Mouse (Mus musculus) heart, embryonic 15.5 days (tissue): ENCODE measurements around the gene Hat1. TPM values are rescaled to one million over a fixed set of nuclear protein-coding genes. Genes with fewer than 3 reads are reported as not detected.

Experiments
- ATAC-seq: fragments of 200-750 bp; cut with Nextera tagmentation; replicated peaks from 2 replicates; pipeline ENCODE4 v1.8.0; 2017; ENCODE audit warnings: low read depth, moderate TSS enrichment; ENCODE audit not compliant: insufficient number of reproducible peaks, insufficient read depth, low FRiP score
- H3K27ac ChIP-seq: fragments of 300-500 bp; sonication (generic); 2 replicates; pipeline ENCODE4 v1.5.1; 2015; ENCODE audit warnings: mild to moderate bottlenecking, inconsistent platforms
- H3K27me3 ChIP-seq: fragments of 300-500 bp; sonication (generic); 2 replicates; pipeline ENCODE4 v1.6.1; 2015; ENCODE audit warnings: inconsistent platforms
- H3K36me3 ChIP-seq: fragments of 300-500 bp; sonication (generic); 2 replicates; pipeline ENCODE4 v1.6.1; 2015; ENCODE audit warnings: mild to moderate bottlenecking, inconsistent platforms
- H3K4me1 ChIP-seq: fragments of 300-500 bp; sonication (generic); replicated peaks from 2 replicates; pipeline ENCODE4 v1.6.1; 2015; ENCODE audit warnings: inconsistent platforms
- H3K4me2 ChIP-seq: fragments of 300-500 bp; sonication (generic); 2 replicates; pipeline ENCODE4 v1.6.1; 2015; ENCODE audit warnings: inconsistent platforms, mild to moderate bottlenecking, moderate library complexity
- H3K4me3 ChIP-seq: fragments of 300-500 bp; sonication (generic); 2 replicates; pipeline ENCODE4 v1.5.1; 2015; ENCODE audit warnings: mild to moderate bottlenecking, inconsistent platforms
- H3K9ac ChIP-seq: fragments of 300-500 bp; sonication (generic); 2 replicates; pipeline ENCODE4 v1.6.1; 2015; ENCODE audit warnings: mild to moderate bottlenecking, inconsistent platforms
- H3K9me3 ChIP-seq: fragments of 300-500 bp; sonication (generic); replicated peaks from 2 replicates; pipeline ENCODE4 v1.6.1; 2016; ENCODE audit warnings: inconsistent platforms
- WGBS: fragments of 180-500 bp; shearing (Covaris S2); methylation state at CpG from one replicate; pipeline ENCODE4 v1.1.7; 2015; ENCODE audit warnings: mixed read lengths; 5-methylcytosine and 5-hydroxymethylcytosine counted together
- polyA plus RNA-seq: library from polyadenylated mRNA; unstranded; fragments of >200 nt; fragmentation: Nextera tagmentation; extraction: Ambion mirVana; gene quantifications from 2 replicates; pipeline ENCODE4 v1.2.1, GENCODE M21; 2015

Hat1 gene
- polyA plus RNA-seq, 1 experiment from 2014 or later: 104 TPM

DNA sequence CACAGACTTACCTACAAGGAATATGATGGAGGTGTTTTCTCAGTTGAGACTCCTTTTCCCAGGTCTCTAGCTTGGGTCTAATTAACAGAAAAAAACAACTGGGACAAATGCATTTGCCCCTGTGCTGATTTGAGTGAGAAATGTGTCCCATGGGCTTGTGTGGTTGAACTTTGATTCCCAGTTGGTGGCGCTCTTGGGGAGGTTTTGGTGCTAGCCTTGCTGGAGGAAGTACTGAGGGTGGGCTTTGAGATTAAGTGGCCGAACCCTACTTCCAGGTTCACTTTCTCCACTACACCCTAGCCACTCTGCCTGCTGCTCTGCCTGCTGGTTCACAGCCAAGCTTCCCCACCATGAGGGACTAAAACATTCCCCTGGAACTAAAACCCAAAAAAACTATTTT is 60.8 kb downstream of the Hat1 start:
- Histone ChIP-seq H3K4me2 (no peak overlapping the region), H3K27me3 (peaks cover 31% of the 10 kb centered on the region), H3K9me3 (no peaks in the 10 kb centered on the region), H3K4me3 (no peak overlapping the region), H3K4me1 (no peaks in the 10 kb centered on the region; the same call in none of the 2 replicates), H3K9ac (no peak overlapping the region), H3K36me3 (no peaks in the 10 kb centered on the region), H3K27ac (no peak overlapping the region)
- ATAC-seq: no peak
- WGBS: 5% methylated on average over 2 of the region's 2 CpGs

DNA sequence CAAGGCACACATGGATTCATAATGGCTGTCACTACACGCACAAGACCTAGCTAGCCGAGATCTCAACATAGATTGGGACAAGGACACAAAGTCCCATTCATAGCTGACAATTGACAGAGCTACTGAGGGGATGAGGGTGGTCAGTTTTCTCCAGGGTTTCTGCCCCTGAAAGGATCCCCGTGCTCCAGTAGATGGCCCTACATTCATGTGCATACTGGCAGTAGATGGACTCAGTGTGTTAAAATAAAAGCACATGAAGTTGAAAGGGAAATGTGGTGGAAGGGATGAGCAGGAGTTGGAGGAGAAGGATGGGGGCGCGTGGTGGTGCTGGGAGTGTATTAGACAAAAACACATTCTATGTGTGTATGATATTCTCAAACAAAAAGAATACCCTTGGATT is 63.0 kb downstream of the Hat1 start:
- Histone ChIP-seq H3K4me2 (no peak overlapping the region), H3K36me3 (no peaks in the 10 kb centered on the region), H3K27ac (no peak overlapping the region), H3K27me3 (peaks cover 24% of the 10 kb centered on the region), H3K9me3 (no peaks in the 10 kb centered on the region), H3K9ac (no peak overlapping the region), H3K4me1 (no peaks in the 10 kb centered on the region; the same call in none of the 2 replicates), H3K4me3 (no peak overlapping the region)
- no peak for ATAC-seq
- WGBS: 56% methylated on average over 5 of the region's 5 CpGs

DNA sequence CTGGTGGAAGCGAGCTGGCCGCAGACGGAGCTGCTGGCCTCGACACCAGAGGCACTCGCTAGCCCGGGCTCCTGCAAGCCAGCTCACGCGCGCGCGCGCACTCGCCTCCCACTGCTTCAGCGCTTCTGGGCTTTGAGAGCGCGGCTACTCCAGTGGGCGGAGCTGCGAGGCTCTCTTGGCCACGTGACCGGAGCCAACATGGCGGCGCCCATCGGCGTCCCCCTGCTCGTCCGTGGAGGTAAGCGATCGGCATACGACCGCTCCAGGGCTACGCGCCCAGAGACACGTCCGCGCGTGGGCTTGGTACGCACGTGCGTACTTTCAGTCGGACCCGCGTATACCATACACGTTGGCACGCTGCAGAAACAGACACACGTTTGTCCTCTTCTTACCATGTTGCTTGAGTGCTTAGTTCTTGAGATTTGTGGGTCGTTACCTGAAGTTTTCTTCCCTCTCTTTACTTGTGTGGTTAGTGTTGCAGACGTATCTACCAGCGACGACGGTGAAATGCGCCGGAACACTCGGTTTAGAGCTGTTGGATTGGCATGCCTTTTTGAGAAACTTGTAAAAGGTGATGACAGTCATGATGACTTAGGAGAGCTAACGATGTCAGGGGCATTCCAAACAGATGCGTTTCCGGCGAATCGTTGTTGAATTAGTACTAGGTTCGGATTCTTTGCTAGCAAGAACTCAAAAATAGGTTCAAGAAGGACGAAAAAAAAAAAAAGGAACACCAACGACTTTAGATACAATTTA is 64.6 kb downstream of the Hat1 start, which contains the start of gene Metap1d:
TSS of gene Metap1d (plus strand) at position 116 of the 756 bp plus-strand sequence.
- peak within 1 kb of the TSS; percentile 63 for H3K9ac ChIP-seq
- H3K27me3 ChIP-seq: peaks cover 18% of the 10 kb centered on the region
- no peaks in the 10 kb centered on the region for H3K9me3 ChIP-seq
- ATAC-seq: peak; percentile 94
- under 1% methylated on average over 61 of the region's 61 CpGs for WGBS
- H3K36me3 ChIP-seq: no peaks in the 10 kb centered on the region
- H3K4me1 ChIP-seq: no peaks in the 10 kb centered on the region; the same call in none of the 2 replicates
- peak within 1 kb of the TSS; percentile 82 for H3K4me2 ChIP-seq
- peak within 1 kb of the TSS; percentile 51 for H3K27ac ChIP-seq
- H3K4me3 ChIP-seq: peak within 1 kb of the TSS; percentile 69

DNA sequence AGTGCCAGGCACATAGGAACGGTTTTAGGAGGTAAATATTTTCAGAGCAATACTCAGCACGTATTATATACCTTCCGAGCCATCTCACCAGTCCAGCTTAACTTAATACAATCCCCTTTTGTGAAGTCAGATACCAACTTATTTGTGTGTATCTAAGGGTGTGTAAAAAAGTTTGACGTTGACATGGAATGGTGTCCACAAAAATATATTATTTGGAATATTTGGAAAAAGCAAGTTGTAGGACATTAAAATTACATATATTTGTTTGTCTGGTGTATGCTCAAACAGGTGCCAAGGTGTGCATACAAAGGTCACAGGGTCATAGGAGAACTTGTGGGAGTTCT is 65.1 kb downstream of the Hat1 start:
- Histone ChIP-seq H3K9ac (peak overlapping the region; percentile 63; the same call in 1 of the 2 replicates), H3K27ac (no peak overlapping the region; the same call in 1 of the 2 replicates), H3K4me3 (peak overlapping the region; percentile 69), H3K27me3 (peaks cover 18% of the 10 kb centered on the region), H3K4me1 (no peaks in the 10 kb centered on the region; the same call in none of the 2 replicates), H3K4me2 (peak overlapping the region; percentile 82), H3K9me3 (no peaks in the 10 kb centered on the region), H3K36me3 (no peaks in the 10 kb centered on the region)
- 39% methylated on average over 4 of the region's 4 CpGs for WGBS
- no peak for ATAC-seq

DNA sequence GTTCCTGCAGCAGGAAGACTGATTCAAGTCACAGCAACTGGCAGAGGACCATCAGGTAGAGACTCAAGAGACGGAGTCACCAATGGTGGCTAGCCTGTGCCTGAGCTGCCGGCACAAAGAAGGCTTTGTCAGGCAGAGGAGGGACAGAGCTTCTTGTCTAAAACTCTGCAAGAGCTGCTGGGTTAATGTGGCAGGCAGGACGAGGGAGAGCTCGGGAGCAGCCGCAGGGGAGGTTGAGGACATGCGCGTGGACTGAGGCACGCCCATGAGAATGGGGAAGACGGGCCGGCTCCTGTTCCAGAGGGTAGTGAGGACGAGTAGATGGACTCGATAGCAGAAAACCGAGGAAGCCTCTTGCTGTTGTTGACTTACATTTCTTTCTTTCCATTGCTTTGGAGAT is 69.9 kb downstream of the Hat1 start:
- Histone ChIP-seq H3K27ac (no peak overlapping the region), H3K9me3 (no peaks in the 10 kb centered on the region), H3K4me2 (no peak overlapping the region), H3K4me3 (no peak overlapping the region), H3K4me1 (no peaks in the 10 kb centered on the region; the same call in 1 of the 2 replicates), H3K36me3 (no peaks in the 10 kb centered on the region), H3K27me3 (no peaks in the 10 kb centered on the region), H3K9ac (no peak overlapping the region)
- WGBS: 70% methylated on average over 13 of the region's 13 CpGs
- no peak for ATAC-seq

DNA sequence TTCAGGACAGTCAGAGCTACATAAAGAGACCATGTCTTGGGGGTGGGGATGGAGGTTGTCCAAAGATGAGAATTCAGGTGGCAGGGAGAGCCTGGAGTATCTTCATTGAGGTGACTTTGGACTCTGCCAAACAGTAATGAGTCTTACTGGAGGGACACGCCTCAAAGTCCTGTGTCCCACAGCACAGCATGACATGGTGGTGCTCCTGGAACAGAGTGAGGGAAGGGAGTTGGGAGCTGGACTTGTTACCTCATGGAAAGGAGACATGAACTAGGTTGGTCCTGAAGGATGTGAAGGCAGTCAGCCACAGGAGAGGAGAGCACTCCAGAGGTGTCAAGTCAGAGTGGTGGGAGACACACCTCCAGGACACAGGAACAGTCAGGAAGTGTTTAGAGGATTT is 70.9 kb downstream of the Hat1 start:
- Histone ChIP-seq H3K27me3 (no peaks in the 10 kb centered on the region), H3K4me2 (no peak overlapping the region), H3K27ac (no peak overlapping the region), H3K4me1 (no peaks in the 10 kb centered on the region), H3K4me3 (no peak overlapping the region), H3K9me3 (no peaks in the 10 kb centered on the region), H3K9ac (no peak overlapping the region), H3K36me3 (no peaks in the 10 kb centered on the region)
- no peak for ATAC-seq
- 88% methylated on average over 1 of the region's 1 CpGs for WGBS

DNA sequence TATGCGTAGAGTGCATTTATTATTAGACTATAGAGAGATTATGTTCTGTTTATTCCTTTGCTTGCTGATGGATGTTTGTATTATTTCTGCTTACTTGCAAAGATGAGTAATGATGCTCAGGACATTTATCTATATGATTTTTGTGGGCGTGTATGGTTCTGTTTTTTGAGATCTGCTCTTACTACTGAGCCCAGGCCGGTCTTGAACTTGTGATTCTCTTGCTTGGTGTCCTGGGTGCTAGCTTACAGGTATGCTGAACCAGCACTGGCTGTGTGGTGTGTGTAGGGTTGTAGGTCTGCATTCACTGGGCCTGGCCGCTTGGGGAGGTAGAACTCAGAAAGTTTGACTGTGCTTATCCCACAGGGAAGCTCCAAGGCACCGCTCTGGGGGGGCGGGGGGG is 72.4 kb downstream of the Hat1 start:
- ATAC-seq: no peak
- 66% methylated on average over 6 of the region's 6 CpGs for WGBS
- no peak overlapping the region for H3K27ac ChIP-seq

DNA sequence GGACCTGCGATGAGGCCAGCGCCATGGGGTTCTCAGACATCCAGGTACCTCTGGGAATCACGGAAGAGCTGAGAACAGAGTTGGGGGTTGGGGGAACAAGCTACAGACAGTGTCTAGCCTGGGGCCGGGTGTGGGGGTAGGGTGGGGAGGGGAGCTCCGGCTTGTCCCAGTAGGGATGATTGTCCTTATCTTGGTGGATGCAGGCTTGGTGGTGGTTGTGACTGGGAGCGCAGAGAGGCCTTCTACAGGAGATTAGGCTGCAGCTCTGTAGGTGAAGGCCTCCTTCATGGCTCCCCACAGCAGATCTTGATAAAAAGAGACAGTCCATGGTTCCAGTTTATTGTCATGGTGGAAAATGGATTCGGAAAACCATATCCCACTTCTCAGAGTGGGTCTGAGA is 72.8 kb downstream of the Hat1 start:
- no peak overlapping the region for H3K9ac ChIP-seq
- H3K4me2 ChIP-seq: no peak overlapping the region
- H3K4me3 ChIP-seq: no peak overlapping the region
- no peaks in the 10 kb centered on the region for H3K27me3 ChIP-seq
- H3K9me3 ChIP-seq: no peaks in the 10 kb centered on the region
- 46% methylated on average over 7 of the region's 7 CpGs for WGBS
- no peak overlapping the region for H3K27ac ChIP-seq
- H3K36me3 ChIP-seq: no peaks in the 10 kb centered on the region
- no peak for ATAC-seq
- no peaks in the 10 kb centered on the region for H3K4me1 ChIP-seq

More for the DNA sequence above, 72.4 kb downstream of the Hat1 start:
- Histone ChIP-seq H3K9ac (no peak overlapping the region), H3K4me1 (no peaks in the 10 kb centered on the region), H3K9me3 (no peaks in the 10 kb centered on the region), H3K4me3 (no peak overlapping the region), H3K36me3 (no peaks in the 10 kb centered on the region), H3K27me3 (no peaks in the 10 kb centered on the region), H3K4me2 (no peak overlapping the region)

DNA sequence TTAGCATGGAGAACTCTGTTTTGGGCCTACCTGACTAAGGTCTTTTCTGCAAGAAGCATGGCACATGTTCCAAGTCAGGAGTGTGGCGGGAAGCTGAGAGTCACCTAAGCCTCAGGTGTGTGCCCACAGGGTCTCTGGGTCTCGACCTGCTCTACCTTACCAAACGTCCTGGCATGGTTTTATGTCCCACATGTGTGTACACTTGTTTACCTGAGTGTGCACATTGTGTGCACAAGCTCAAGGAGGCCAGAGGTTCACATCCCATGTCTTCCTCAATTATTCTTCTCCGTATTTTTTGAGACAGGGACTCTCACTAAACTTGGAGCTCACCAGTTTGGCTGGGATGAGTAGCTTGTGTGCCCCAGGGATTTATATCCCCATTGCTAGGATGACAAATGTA is 73.3 kb downstream of the Hat1 start:
- no peaks in the 10 kb centered on the region for H3K36me3 ChIP-seq
- H3K4me1 ChIP-seq: no peaks in the 10 kb centered on the region
- no peak overlapping the region for H3K27ac ChIP-seq
- H3K4me2 ChIP-seq: no peak overlapping the region
- ATAC-seq: no peak
- H3K27me3 ChIP-seq: no peaks in the 10 kb centered on the region
- no peak overlapping the region for H3K9ac ChIP-seq
- H3K9me3 ChIP-seq: no peaks in the 10 kb centered on the region
- H3K4me3 ChIP-seq: no peak overlapping the region
- WGBS: 87% methylated on average over 4 of the region's 4 CpGs

DNA sequence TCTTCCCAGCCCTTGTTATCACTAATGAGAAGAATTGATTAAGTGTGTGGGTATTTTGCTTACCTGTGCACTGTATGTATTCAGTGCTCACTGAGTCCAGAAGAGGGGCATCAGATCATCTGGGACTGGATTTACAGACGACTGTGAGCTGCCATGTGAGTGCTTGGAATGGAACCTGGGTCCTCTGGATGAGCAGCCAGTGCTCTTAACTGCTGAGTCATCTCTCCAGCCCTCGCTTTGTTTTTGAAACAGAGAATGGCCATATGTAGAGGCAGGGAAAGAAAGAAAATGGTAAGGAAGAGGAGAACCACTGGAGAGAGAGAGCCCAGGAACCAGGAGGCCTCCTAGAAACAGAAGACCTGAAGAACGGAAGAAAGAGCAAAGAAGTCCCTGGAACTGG is 73.8 kb downstream of the Hat1 start:
- H3K9ac ChIP-seq: no peak overlapping the region
- H3K36me3 ChIP-seq: no peaks in the 10 kb centered on the region
- H3K9me3 ChIP-seq: no peaks in the 10 kb centered on the region
- H3K4me3 ChIP-seq: no peak overlapping the region
- WGBS: 64% methylated on average over 3 of the region's 3 CpGs
- H3K4me2 ChIP-seq: no peak overlapping the region
- no peaks in the 10 kb centered on the region for H3K4me1 ChIP-seq
- ATAC-seq: no peak
- no peak overlapping the region for H3K27ac ChIP-seq
- no peaks in the 10 kb centered on the region for H3K27me3 ChIP-seq

DNA sequence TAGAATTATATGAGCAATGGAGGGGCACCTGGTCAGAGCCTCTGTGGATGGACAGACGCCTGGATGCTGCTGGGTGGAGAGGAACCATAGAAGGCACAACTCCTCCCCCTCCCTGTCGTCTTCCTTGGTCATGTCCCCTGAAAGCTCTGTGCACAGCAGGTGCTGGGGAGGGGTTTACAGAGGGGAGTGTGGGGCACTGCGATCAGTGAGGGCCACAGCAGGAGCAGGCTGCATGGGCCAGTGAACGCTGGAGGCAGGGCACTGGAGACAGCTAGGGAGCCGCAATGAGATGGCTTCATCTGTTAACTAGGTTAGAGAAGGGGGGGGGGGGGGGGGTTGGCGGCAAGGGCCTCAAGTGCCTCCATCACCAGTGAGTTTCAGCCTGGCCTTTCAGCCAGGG is 77.3 kb downstream of the Hat1 start:
- H3K27me3 ChIP-seq: no peaks in the 10 kb centered on the region
- no peak overlapping the region for H3K4me3 ChIP-seq
- 24% methylated on average over 5 of the region's 6 CpGs for WGBS
- H3K9ac ChIP-seq: no peak overlapping the region
- no peak overlapping the region for H3K4me2 ChIP-seq
- no peaks in the 10 kb centered on the region for H3K36me3 ChIP-seq
- H3K27ac ChIP-seq: no peak overlapping the region
- ATAC-seq: no peak
- no peaks in the 10 kb centered on the region for H3K9me3 ChIP-seq
- no peaks in the 10 kb centered on the region for H3K4me1 ChIP-seq

DNA sequence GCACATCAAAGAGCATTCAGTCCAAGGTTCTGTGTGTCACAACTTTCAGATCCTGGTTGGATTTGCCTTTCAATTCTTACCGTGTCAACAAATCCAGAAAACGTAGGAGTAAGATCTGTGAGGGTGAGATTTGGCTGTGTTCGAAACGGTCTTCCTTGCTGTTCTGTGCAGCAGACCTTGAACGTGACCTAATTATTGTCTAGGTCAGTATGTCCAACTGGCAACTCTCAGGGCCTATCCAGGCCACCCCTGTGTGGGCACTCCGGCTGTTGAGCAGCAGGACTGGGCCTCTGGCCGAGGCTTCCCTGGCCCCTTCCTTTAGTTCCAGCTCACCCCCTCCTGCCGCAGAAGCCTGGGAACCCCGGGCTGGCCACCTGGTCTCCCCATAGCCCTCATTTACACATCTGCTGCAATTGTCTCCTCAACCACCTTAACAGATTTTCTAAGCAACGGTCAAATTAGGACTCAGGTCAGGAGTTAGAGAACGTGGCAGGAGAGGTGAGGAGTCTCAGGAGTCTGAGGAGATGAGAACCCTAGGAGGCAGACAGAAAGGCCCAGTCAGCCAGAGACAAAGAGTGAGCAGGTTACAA is 78.2 kb downstream of the Hat1 start:
- Histone ChIP-seq H3K9me3 (no peaks in the 10 kb centered on the region), H3K4me2 (no peak overlapping the region), H3K27ac (no peak overlapping the region), H3K4me1 (no peaks in the 10 kb centered on the region), H3K9ac (no peak overlapping the region), H3K36me3 (no peaks in the 10 kb centered on the region), H3K27me3 (no peaks in the 10 kb centered on the region), H3K4me3 (no peak overlapping the region)
- ATAC-seq: no peak
- WGBS: 70% methylated on average over 11 of the region's 11 CpGs
